Mouse (Mus musculus) liver, embryonic 14.5 days (tissue): Measurements from ENCODE around the gene Iqsec1. TPM values are rescaled to one million over a fixed set of nuclear protein-coding genes. Genes with fewer than 3 reads are reported as not detected.
A peak's percentile ranks its signal among the peaks of the same experiment; 100 is the strongest.

Experiments used
- ATAC-seq: fragments of 200-750 bp; cut with Nextera tagmentation; 2 replicates; pipeline ENCODE4 v1.8.0; 2017; ENCODE audit warnings: moderate number of reproducible peaks, mild to moderate bottlenecking, moderate library complexity; ENCODE audit not compliant: insufficient read depth
- DNase-seq, 3 experiments: peaks; one replicate each; pipeline ENCODE4 v3.0.0-alpha.2; 2012 to 2013; ENCODE audit warnings: low read depth in 3 of 3, low spot score in 3 of 3
- H3K27ac ChIP-seq: fragments of 300-500 bp; sonication (generic); 2 replicates; pipeline ENCODE4 v1.5.1; 2014; ENCODE audit warnings: moderate library complexity, mild to moderate bottlenecking, control low read depth, inconsistent platforms
- H3K27me3 ChIP-seq: fragments of 300-500 bp; sonication (generic); 2 replicates; pipeline ENCODE4 v1.6.1; 2014; ENCODE audit warnings: mild to moderate bottlenecking, low read length, moderate library complexity; ENCODE audit not compliant: control insufficient read depth, insufficient read depth
- H3K36me3 ChIP-seq: fragments of 300-500 bp; sonication (generic); replicated peaks from 2 replicates; pipeline ENCODE4 v1.6.1; 2014; ENCODE audit warnings: low read depth; ENCODE audit not compliant: control insufficient read depth, insufficient read depth
- H3K4me1 ChIP-seq, 2 experiments: fragments of 200-500 bp in 1 of 2; fragments of 300-500 bp in 1 of 2; sonication (generic) in 1 of 2; replicated peaks; 2 replicates each; pipeline ENCODE4 v1.6.1; 2012 to 2014; ENCODE audit warnings: antibody characterized with exemption in 1 of 2, inconsistent platforms in 1 of 2, low read length in 1 of 2; ENCODE audit not compliant: control insufficient read depth in 2 of 2, insufficient read depth in 2 of 2
- H3K4me2 ChIP-seq: fragments of 300-500 bp; sonication (generic); 2 replicates; pipeline ENCODE4 v1.6.1; 2014; ENCODE audit warnings: low read depth, mild to moderate bottlenecking, control low read depth, moderate library complexity
- H3K4me3 ChIP-seq, 2 experiments: fragments of 200-500 bp in 1 of 2; fragments of 300-500 bp in 1 of 2; sonication (generic) in 1 of 2; 2 replicates each; pipeline ENCODE4 v1.5.1; 2012 to 2014; ENCODE audit warnings: low read depth in 2 of 2, low read length in 2 of 2, mild to moderate bottlenecking in 2 of 2, control low read depth in 1 of 2, inconsistent platforms in 1 of 2, moderate library complexity in 1 of 2; ENCODE audit not compliant: insufficient read depth in 1 of 2
- H3K9ac ChIP-seq: fragments of 300-500 bp; sonication (generic); replicated peaks from 2 replicates; pipeline ENCODE4 v1.6.1; 2014; ENCODE audit warnings: mild to moderate bottlenecking, control low read depth, moderate library complexity
- H3K9me3 ChIP-seq: fragments of 300-500 bp; sonication (generic); 2 replicates; pipeline ENCODE4 v1.6.1; 2016; ENCODE audit warnings: low read length, mixed read lengths; ENCODE audit not compliant: control insufficient read depth
- CTCF ChIP-seq: IDR thresholded peaks from 2 replicates; pipeline ENCODE4 v1.5.1; 2016; ENCODE audit warnings: antibody characterized with exemption, low read depth, control low read depth
- EP300 ChIP-seq: IDR thresholded peaks from 2 replicates; pipeline ENCODE4 v1.6.1; 2016; ENCODE audit warnings: antibody characterized with exemption, low read depth
- WGBS: fragments of 180-500 bp; shearing (Covaris S2); extraction: QIAGEN DNeasy Blood & Tissue Kit; methylation state at CpG from one replicate; pipeline ENCODE4 v1.1.7; 2014; ENCODE audit not compliant: insufficient replicate concordance; 5-methylcytosine and 5-hydroxymethylcytosine counted together
- polyA plus RNA-seq, 2 experiments: library from polyadenylated mRNA; depleted of rRNA in 1 of 2; stranded (reverse) in 1 of 2; unstranded in 1 of 2; fragments of >200 nt; fragmentation: Nextera tagmentation in 1 of 2; extraction: Ambion mirVana in 1 of 2; gene quantifications; 2 replicates each; pipeline versions ENCODE4 v1.2.1 to v1.2.3; 2012 to 2014

Iqsec1 gene
- polyA plus RNA-seq, 2 experiments = 4.0 to 9.0 TPM

DNA sequence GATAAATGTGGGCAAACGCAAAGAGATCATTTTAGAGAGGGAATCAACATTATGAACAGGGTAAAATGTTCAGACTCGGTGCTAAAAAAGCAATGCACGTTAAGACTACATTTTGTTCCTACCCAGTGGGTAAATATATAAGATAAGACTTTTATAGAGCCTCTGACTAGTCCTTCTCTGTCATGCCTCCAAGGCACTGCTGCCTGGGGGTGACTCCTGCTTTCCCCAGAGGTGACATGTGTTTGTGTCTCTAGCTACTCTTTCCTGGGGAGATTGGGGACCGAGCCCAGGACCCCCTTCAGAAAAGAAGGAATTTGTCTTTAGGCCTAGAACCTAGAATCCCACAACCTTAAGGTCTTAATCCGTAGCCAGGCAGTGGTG is 365.0 kb downstream of the Iqsec1 start:
- ATAC-seq = peak; percentile 21; the same call in 1 of the 2 replicates
- Histone ChIP-seq H3K27ac (peak overlapping the region; percentile 97), H3K4me1 (peaks cover 62 to 64% of the 10 kb centered on the region in 2 experiments), H3K9ac (peak overlapping the region; percentile 65), H3K4me2 (peak overlapping the region; percentile 92), H3K36me3 (peaks cover 36% of the 10 kb centered on the region), H3K27me3 (no peaks in the 10 kb centered on the region), H3K9me3 (no peaks in the 10 kb centered on the region), H3K4me3 (peak overlapping the region; percentile 12 to 54; a peak in 3 of 4 replicates)
- no peak for TF ChIP-seq CTCF
- TF ChIP-seq EP300 = no peak
- DNase-seq = no peak
- WGBS = 17% methylated on average over 5 of the region's 5 CpGs

DNA sequence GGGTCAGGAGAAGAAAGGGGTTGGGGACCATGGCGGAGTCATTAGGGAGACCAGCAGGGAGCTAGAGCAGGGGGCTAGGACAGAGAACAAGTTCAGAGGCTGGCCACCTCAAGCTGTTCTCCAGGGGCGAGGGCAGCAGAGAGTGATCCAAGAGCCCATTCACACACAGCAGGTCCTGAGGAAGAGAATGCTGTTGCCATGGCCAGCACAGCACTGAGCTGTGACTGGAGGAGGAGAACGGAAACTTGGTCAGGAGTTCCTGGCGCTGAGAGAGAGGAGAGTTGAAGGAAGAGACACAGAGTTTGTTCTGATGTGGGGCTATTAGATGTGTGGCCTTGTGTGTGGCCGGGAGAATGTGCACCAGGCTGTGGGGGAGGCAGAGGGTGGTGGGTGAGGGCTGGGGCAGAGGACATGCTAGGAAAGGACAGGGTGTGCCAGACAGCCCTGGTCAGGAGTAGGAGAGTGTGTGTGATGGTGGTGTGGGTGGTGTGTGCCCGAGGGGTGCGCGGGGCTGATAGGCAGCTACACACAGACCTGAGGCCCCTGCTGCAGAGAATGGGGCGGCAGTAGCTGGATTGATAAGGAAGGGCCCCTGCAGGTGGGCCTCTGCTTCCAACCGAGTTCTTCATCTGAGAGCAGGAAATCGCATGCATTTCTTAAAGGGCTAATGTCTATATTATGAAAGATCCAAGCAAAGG is 365.6 kb downstream of the Iqsec1 start:
- Histone ChIP-seq H3K36me3 (peaks cover 30% of the 10 kb centered on the region), H3K9me3 (no peaks in the 10 kb centered on the region), H3K27me3 (no peaks in the 10 kb centered on the region), H3K9ac (peak overlapping the region; percentile 65), H3K4me3 (peak overlapping the region; percentile 54 to 59), H3K27ac (peak overlapping the region; percentile 97), H3K4me1 (peaks cover 67 to 70% of the 10 kb centered on the region in 2 experiments), H3K4me2 (peak overlapping the region; percentile 92)
- TF ChIP-seq CTCF = 0 out of 2 replicates have a peak, but pooled peaks have one; percentile 20
- peak; percentile 91 for TF ChIP-seq EP300
- DNase-seq (peak; percentile 82 to 83 (median 82)), ATAC-seq (peak; percentile 89)
- 11% methylated on average over 11 of the region's 11 CpGs for WGBS

DNA sequence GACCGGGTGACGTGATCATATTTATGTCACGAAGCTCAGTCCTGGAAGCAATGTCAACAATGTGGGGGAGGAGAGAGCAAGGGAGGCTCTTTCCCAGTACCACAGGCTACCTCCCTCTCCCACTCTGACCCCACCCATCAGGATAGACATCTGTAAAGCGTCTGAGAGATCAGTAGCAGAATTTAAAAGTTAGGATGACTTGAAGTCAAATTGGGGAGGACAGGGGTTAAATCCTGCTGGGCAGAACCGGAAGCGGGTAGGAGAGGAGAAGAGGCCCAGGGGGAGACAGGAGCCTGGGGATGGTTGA is 366.9 kb downstream of the Iqsec1 start:
- peak overlapping the region; percentile 97 for H3K27ac ChIP-seq
- TF ChIP-seq CTCF = no peak
- no peak for TF ChIP-seq EP300

GRCm38 (mm10) chr6:90620791-90621583 is 367.5 kb downstream of the Iqsec1 start:
- TF ChIP-seq CTCF (no peak; the same call in 1 of the 2 replicates), EP300 (no peak)
- DNase-seq (no peak), ATAC-seq (no peak)
- 42% methylated on average over 9 of the region's 9 CpGs for WGBS
- Histone ChIP-seq H3K27me3 (no peaks in the 10 kb centered on the region), H3K4me3 (peak overlapping the region; percentile 54 to 59), H3K36me3 (peaks cover 12% of the 10 kb centered on the region), H3K9ac (peak overlapping the region; percentile 65), H3K4me2 (peak overlapping the region; percentile 92), H3K4me1 (peaks cover 67 to 85% of the 10 kb centered on the region in 2 experiments), H3K9me3 (no peaks in the 10 kb centered on the region), H3K27ac (peak overlapping the region; percentile 97)

More for the DNA sequence above, 366.9 kb downstream of the Iqsec1 start:
- peak in 1 of 3 experiments; percentile 42 for DNase-seq
- Histone ChIP-seq H3K4me1 (peaks cover 67 to 83% of the 10 kb centered on the region in 2 experiments), H3K9me3 (no peaks in the 10 kb centered on the region), H3K4me3 (peak overlapping the region; percentile 54 to 59), H3K27me3 (no peaks in the 10 kb centered on the region), H3K36me3 (peaks cover 18% of the 10 kb centered on the region), H3K9ac (peak overlapping the region; percentile 65), H3K4me2 (peak overlapping the region; percentile 92)
- no peak; the same call in 1 of the 2 replicates for ATAC-seq
- 32% methylated on average over 6 of the region's 6 CpGs for WGBS

GRCm38 (mm10) chr6:90619936-90620335 is 368.5 kb downstream of the Iqsec1 start:
- no peaks in the 10 kb centered on the region for H3K9me3 ChIP-seq
- H3K36me3 ChIP-seq = peaks cover 2% of the 10 kb centered on the region
- no peak for DNase-seq
- H3K4me1 ChIP-seq = peaks cover 60 to 78% of the 10 kb centered on the region in 2 experiments
- H3K27me3 ChIP-seq = no peaks in the 10 kb centered on the region
- peak overlapping the region; percentile 54 to 59 for H3K4me3 ChIP-seq
- no peak for ATAC-seq
- 30% methylated on average over 5 of the region's 5 CpGs for WGBS
- peak overlapping the region; percentile 92 for H3K4me2 ChIP-seq
- H3K27ac ChIP-seq = peak overlapping the region; percentile 97
- peak overlapping the region; percentile 65 for H3K9ac ChIP-seq
- TF ChIP-seq EP300 (no peak), CTCF (peak; percentile 63)
